Mouse (Mus musculus) liver, postnatal 0 days (tissue): ENCODE measurements at regions not wholly inside any gene's neighbourhood (a gene's known extent, or its start where the extent isn't known, plus 50 kb on each side); places are given as distances from the start of the nearest gene placed in this dataset.

Experiments
- ATAC-seq: fragments of 200-750 bp; cut with Nextera tagmentation; 2 replicates; pipeline ENCODE4 v1.8.0; 2017; ENCODE audit warnings: mild to moderate bottlenecking, moderate library complexity
- DNase-seq: peaks from one replicate; pipeline ENCODE4 v3.0.0-alpha.2; 2016
- H3K27ac ChIP-seq: fragments of 300-500 bp; sonication (generic); 2 replicates; pipeline ENCODE4 v1.5.1; 2014; ENCODE audit warnings: antibody characterized with exemption, moderate library complexity, mild to moderate bottlenecking, low read depth
- H3K27me3 ChIP-seq: fragments of 300-500 bp; sonication (generic); 2 replicates; pipeline ENCODE4 v1.6.1; 2014; ENCODE audit warnings: low read length, control low read depth, mixed read lengths; ENCODE audit not compliant: insufficient read depth
- H3K36me3 ChIP-seq: fragments of 300-500 bp; sonication (generic); replicated peaks from 2 replicates; pipeline ENCODE4 v1.6.1; 2014; ENCODE audit warnings: mild to moderate bottlenecking, control low read depth, low read length, moderate library complexity, mixed read lengths; ENCODE audit not compliant: insufficient read depth
- H3K4me1 ChIP-seq: fragments of 300-500 bp; sonication (generic); 2 replicates; pipeline ENCODE4 v1.6.1; 2014; ENCODE audit warnings: antibody characterized with exemption, mild to moderate bottlenecking, control low read depth; ENCODE audit not compliant: insufficient read depth
- H3K4me2 ChIP-seq: fragments of 300-500 bp; sonication (generic); 2 replicates; pipeline ENCODE4 v1.6.1; 2014; ENCODE audit warnings: low read depth, mild to moderate bottlenecking, low read length, moderate library complexity, mixed read lengths
- H3K4me3 ChIP-seq: fragments of 300-500 bp; sonication (generic); 2 replicates; pipeline ENCODE4 v1.5.1; 2014; ENCODE audit warnings: low read depth, low read length
- H3K9ac ChIP-seq: fragments of 300-500 bp; sonication (generic); replicated peaks from 2 replicates; pipeline ENCODE4 v1.6.1; 2014; ENCODE audit warnings: mild to moderate bottlenecking, moderate library complexity
- H3K9me3 ChIP-seq: fragments of 300-500 bp; sonication (generic); 2 replicates; pipeline ENCODE4 v1.6.1; 2016; ENCODE audit warnings: mild to moderate bottlenecking, control low read depth, low read length, mixed read lengths
- CTCF ChIP-seq: sonication (generic); IDR thresholded peaks from 2 replicates; pipeline ENCODE4 v1.5.1; 2016; ENCODE audit warnings: antibody characterized with exemption, low read depth
- EP300 ChIP-seq: IDR thresholded peaks from 2 replicates; pipeline ENCODE4 v1.6.1; 2016; ENCODE audit warnings: antibody characterized with exemption, low read depth, mild to moderate bottlenecking
- WGBS: fragments of 180-500 bp; shearing (Covaris S2); extraction: QIAGEN DNeasy Blood & Tissue Kit; methylation state at CpG from one replicate; pipeline ENCODE4 v1.1.7; 2014; ENCODE audit not compliant: insufficient replicate concordance; 5-methylcytosine and 5-hydroxymethylcytosine counted together

DNA sequence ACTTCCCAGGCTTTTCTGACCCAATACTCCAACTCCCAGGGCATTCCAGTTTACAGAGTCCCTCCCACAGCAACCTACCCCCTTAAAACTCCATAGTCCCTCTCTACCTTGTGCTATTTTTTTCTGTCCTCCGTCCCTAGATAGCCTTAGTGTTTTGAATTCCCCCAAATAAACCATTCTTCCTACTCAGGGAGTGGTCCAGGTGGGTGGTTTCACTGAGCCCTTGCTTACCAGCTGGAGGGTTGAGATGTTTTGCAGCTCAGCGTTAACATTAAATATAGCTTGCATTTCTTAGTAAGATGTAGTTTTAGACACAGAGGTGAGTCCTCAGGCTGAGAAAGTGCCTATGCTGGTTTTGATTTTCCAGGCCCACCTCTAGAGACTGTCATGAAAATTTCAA, 313.0 kb downstream of the Bmper start:
- Histone ChIP-seq H3K9ac (no peak overlapping the region), H3K4me2 (no peak overlapping the region), H3K4me3 (no peak overlapping the region), H3K27ac (no peak overlapping the region), H3K27me3 (no peaks in the 10 kb centered on the region), H3K9me3 (no peaks in the 10 kb centered on the region), H3K4me1 (no peaks in the 10 kb centered on the region), H3K36me3 (no peaks in the 10 kb centered on the region)
- 63% methylated on average over 2 of the region's 2 CpGs for WGBS
- no peak for ATAC-seq
- TF ChIP-seq EP300 (no peak), CTCF (no peak)
- no peak for DNase-seq

DNA sequence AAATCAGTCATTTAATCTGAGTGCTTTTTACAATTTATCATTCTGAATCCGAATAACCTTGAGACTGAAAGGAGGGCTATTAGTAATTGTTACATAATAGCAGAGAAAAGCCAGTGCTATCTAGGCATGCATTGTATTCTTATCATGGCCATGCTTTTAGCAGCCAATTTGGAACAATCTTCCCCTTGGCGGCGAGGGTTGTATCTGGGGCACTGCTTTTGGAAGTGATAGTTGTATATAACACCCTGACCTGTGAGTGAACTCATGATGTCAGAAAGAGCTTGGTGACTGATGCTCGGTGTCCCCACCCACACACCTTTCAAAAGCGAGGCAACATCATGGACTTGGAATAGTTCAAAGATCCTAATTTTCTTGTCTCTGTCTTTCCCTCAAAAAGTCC, 315.2 kb downstream of the Bmper start:
- no peaks in the 10 kb centered on the region for H3K27me3 ChIP-seq
- no peak overlapping the region for H3K27ac ChIP-seq
- no peak for ATAC-seq
- H3K4me2 ChIP-seq, result no peak overlapping the region
- no peak overlapping the region for H3K4me3 ChIP-seq
- no peaks in the 10 kb centered on the region for H3K36me3 ChIP-seq
- WGBS, result 52% methylated on average over 5 of the region's 5 CpGs
- no peak for TF ChIP-seq CTCF
- no peak for TF ChIP-seq EP300
- no peaks in the 10 kb centered on the region for H3K4me1 ChIP-seq
- no peak overlapping the region for H3K9ac ChIP-seq
- no peak for DNase-seq
- no peaks in the 10 kb centered on the region for H3K9me3 ChIP-seq

DNA sequence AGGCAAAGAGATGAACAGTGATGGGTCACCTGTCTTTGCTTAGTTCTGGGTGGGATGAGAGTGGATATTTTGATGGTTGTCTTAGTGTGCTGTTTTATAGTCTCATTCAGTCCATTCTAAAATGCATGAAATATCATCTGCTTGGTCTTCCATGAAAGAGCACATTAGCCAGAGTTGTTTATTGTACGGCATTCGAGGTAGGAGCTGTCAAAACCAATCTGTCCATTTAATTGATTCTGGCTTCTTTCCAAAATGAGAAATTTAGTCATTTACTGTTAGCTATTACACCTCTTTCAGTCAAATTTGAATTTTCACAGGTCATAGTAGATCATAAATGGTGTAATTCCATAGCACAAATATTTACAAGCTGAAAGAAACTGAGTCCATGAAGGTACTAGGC, 328.8 kb downstream of the Bmper start:
- Histone ChIP-seq H3K27me3 (no peaks in the 10 kb centered on the region), H3K36me3 (no peaks in the 10 kb centered on the region), H3K4me2 (no peak overlapping the region), H3K9me3 (no peaks in the 10 kb centered on the region), H3K4me1 (no peaks in the 10 kb centered on the region), H3K9ac (no peak overlapping the region), H3K4me3 (no peak overlapping the region), H3K27ac (no peak overlapping the region)
- no peak for ATAC-seq
- WGBS, result 55% methylated on average over 2 of the region's 2 CpGs
- no peak for DNase-seq
- TF ChIP-seq CTCF (no peak), EP300 (no peak)

DNA sequence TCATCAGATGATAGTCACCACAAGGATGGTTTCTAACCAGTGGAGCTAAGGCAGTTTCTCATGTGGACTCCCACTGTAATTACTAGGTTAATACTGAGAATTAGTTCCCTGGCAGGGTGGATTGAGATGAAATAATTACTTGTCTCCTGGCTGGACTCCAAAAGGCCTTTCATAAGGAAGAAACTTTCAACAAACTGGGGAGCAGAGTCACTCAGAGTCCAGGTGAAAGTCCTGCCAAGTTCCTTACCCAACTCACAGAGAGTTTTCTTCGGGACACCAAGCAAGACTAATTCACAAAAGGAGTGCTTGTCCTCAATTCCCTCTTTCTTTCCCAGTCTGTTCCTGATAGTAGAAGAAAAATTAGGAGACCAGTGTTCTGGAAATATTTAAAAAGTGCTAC, 330.9 kb downstream of the Bmper start:
- no peak for TF ChIP-seq EP300
- no peak for TF ChIP-seq CTCF
- ATAC-seq (no peak), DNase-seq (no peak)
- Histone ChIP-seq H3K27me3 (no peaks in the 10 kb centered on the region), H3K9me3 (no peaks in the 10 kb centered on the region), H3K4me3 (no peak overlapping the region), H3K36me3 (no peaks in the 10 kb centered on the region), H3K4me2 (no peak overlapping the region), H3K4me1 (no peaks in the 10 kb centered on the region), H3K9ac (no peak overlapping the region), H3K27ac (no peak overlapping the region)
- 63% methylated on average over 1 of the region's 1 CpGs for WGBS

DNA sequence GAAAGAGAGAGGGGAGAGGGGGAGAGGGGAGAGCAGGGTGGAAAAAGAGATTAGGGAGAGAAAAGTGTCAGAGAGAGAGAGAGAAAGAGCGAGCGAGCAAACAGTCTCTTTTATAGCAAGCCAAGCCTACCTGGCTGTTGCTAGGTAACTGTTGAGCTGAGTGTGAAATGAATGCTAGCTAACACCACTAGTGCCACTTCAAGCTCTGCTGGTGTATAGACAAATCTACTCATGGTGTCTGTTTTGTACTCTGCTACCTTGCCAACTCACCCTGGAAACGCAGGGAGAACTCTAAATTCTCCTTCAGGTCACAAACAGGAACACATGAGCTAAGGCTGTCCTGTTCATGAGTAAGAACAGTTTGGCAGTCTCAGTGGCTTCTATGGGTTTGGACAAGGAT, 334.7 kb downstream of the Bmper start:
- no peak for TF ChIP-seq CTCF
- TF ChIP-seq EP300, result no peak
- H3K27me3 ChIP-seq, result no peaks in the 10 kb centered on the region
- 82% methylated on average over 3 of the region's 3 CpGs for WGBS
- DNase-seq (no peak), ATAC-seq (no peak)
- H3K9me3 ChIP-seq, result no peaks in the 10 kb centered on the region
- no peak overlapping the region for H3K4me3 ChIP-seq
- no peak overlapping the region for H3K9ac ChIP-seq
- no peak overlapping the region for H3K4me2 ChIP-seq
- H3K27ac ChIP-seq, result no peak overlapping the region
- H3K36me3 ChIP-seq, result no peaks in the 10 kb centered on the region
- no peaks in the 10 kb centered on the region for H3K4me1 ChIP-seq

DNA sequence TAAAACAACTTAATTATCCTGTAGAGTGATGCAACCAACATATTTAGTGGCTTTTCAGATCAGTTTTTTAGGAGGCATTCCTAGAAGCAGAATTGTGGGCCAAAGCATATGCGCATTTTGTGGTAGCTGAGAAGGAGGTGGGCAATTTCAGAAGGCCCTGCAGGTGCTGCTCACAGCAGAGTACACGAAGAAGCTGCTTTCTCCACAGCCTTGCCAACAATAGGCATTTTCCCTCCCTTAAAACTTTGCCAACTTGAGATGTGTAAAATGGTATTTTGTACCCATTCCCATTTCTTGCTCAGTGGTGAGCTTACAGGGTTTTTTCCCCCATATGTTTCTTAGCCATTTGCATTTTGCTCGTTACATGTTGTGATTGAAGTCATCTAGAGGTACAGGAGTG, 339.0 kb downstream of the Bmper start:
- TF ChIP-seq EP300 (no peak), CTCF (no peak)
- 64% methylated on average over 3 of the region's 3 CpGs for WGBS
- ATAC-seq, result no peak

DNA sequence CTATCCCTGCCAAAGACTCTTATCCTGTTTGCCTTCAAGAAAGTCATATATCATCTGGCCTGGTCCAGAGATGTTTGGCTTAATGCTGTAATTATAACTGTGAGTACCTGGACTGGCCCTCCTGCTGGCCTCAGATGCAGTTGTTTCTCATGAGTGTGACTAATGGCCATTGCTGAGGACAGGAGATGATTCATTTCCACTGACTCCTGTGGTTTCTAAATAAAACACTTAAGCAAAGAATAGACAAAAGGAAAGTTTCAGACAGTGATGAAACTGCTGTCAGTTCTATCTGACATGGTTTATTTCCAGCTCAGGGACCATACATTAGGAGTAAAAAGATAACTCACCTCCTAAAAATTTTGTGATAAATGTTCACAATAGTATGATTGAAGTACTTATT, 344.2 kb downstream of the Bmper start:
- no peak overlapping the region for H3K4me2 ChIP-seq
- DNase-seq, result no peak
- no peak for ATAC-seq
- H3K27ac ChIP-seq, result no peak overlapping the region
- H3K36me3 ChIP-seq, result no peaks in the 10 kb centered on the region
- no peaks in the 10 kb centered on the region for H3K27me3 ChIP-seq
- H3K9ac ChIP-seq, result no peak overlapping the region
- no peak overlapping the region for H3K4me3 ChIP-seq
- no peak for TF ChIP-seq EP300
- TF ChIP-seq CTCF, result no peak
- H3K4me1 ChIP-seq, result peaks cover 2% of the 10 kb centered on the region; the same call in 1 of the 2 replicates
- no peaks in the 10 kb centered on the region for H3K9me3 ChIP-seq

More for the DNA sequence above, 339.0 kb downstream of the Bmper start:
- Histone ChIP-seq H3K9me3 (no peaks in the 10 kb centered on the region), H3K27ac (no peak overlapping the region), H3K4me1 (peaks cover 2% of the 10 kb centered on the region; the same call in 1 of the 2 replicates), H3K4me2 (no peak overlapping the region), H3K9ac (no peak overlapping the region), H3K36me3 (no peaks in the 10 kb centered on the region), H3K27me3 (no peaks in the 10 kb centered on the region), H3K4me3 (no peak overlapping the region)
- no peak for DNase-seq
